Mouse (Mus musculus) spleen, embryonic (tissue): ENCODE data around the gene Emd.

Experiments used
- CTCF ChIA-PET: fragments of 350-600 bp; sonication (Branson Sonifier 250); formaldehyde crosslinking; loops from one replicate; lab custom pipeline; 2022; lab: Charles Lee

The Emd gene

GRCm38 (mm10) chrX:74254153-74254887 lies at the start of gene Emd:
TSS of gene Emd (plus strand) at chrX:74254687.
- CTCF ChIA-PET: no interaction called here

GRCm38 (mm10) chrX:74218496-74218895 lies 36.0 kb upstream of the Emd start:
- CTCF ChIA-PET: no interaction called here

GRCm38 (mm10) chrX:74219449-74219848 lies 35.0 kb upstream of the Emd start:
- CTCF ChIA-PET: no interaction called here

- CTCF ChIA-PET: interaction anchor here (0.5 kb wide), 1 partner anchor 255 kb away, joined by 3 read pairs; no protein-coding TSS in a partner anchor
Observed at GRCm38 (mm10) chrX:74220099-74220498, 34.4 kb upstream of the Emd start.

- CTCF ChIA-PET: no interaction called here
Observed at GRCm38 (mm10) chrX:74230038-74230437, 24.4 kb upstream of the Emd start.

GRCm38 (mm10) chrX:74233196-74233595 lies 21.3 kb upstream of the Emd start:
- CTCF ChIA-PET: no interaction called here

- CTCF ChIA-PET: interaction anchor here (0.5 to 1.1 kb wide), 2 partner anchors 17 to 18 kb away, joined by 3 to 4 read pairs; no protein-coding TSS in a partner anchor
Observed at GRCm38 (mm10) chrX:74240332-74240731, 14.2 kb upstream of the Emd start.

- CTCF ChIA-PET: interaction anchor here (0.6 to 0.7 kb wide), 2 partner anchors 9 to 102 kb away, joined by 3 to 4 read pairs; no protein-coding TSS in a partner anchor
Observed at GRCm38 (mm10) chrX:74243396-74243795, 11.1 kb upstream of the Emd start.

GRCm38 (mm10) chrX:74243807-74244206 lies 10.7 kb upstream of the Emd start:
- CTCF ChIA-PET: interaction anchor here (0.7 kb wide), 1 partner anchor 103 kb away, joined by 4 read pairs; no protein-coding TSS in a partner anchor

GRCm38 (mm10) chrX:74244614-74245083 lies 9.8 kb upstream of the Emd start:
- CTCF ChIA-PET: no interaction called here

GRCm38 (mm10) chrX:74245107-74245506 lies 9.4 kb upstream of the Emd start:
- CTCF ChIA-PET: no interaction called here

- CTCF ChIA-PET: interaction anchor here (0.7 kb wide), 1 partner anchor 25 kb away, joined by 3 read pairs; the partner anchor contains the start of gene Rpl10
Observed at GRCm38 (mm10) chrX:74245687-74246086, 8.8 kb upstream of the Emd start.

- CTCF ChIA-PET: interaction anchor here (0.7 kb wide), 1 partner anchor 24 kb away, joined by 3 read pairs; the partner anchor contains the start of gene Rpl10
Observed at GRCm38 (mm10) chrX:74246213-74246681, 8.2 kb upstream of the Emd start.

GRCm38 (mm10) chrX:74246693-74247092 lies 7.8 kb upstream of the Emd start:
- CTCF ChIA-PET: no interaction called here

- CTCF ChIA-PET: interaction anchor here (0.6 kb wide), 2 partner anchors 162 to 164 kb away, joined by 4 to 8 read pairs; no protein-coding TSS in a partner anchor
Observed at GRCm38 (mm10) chrX:74248651-74249050, 5.8 kb upstream of the Emd start.

GRCm38 (mm10) chrX:74249615-74250014 lies 4.9 kb upstream of the Emd start, which contains the start of gene Flna:
TSS of gene Flna (minus strand) at chrX:74249820.
- CTCF ChIA-PET: interaction anchor here (0.5 kb wide), 1 partner anchor 16 kb away, joined by 3 read pairs; no protein-coding TSS in a partner anchor

- CTCF ChIA-PET: no interaction called here
Observed at GRCm38 (mm10) chrX:74254888-74255565, 540 bp downstream of the Emd start.

GRCm38 (mm10) chrX:74257746-74258145 lies 3.3 kb downstream of the Emd start:
- CTCF ChIA-PET: no interaction called here

GRCm38 (mm10) chrX:74269736-74270061 lies 15.2 kb downstream of the Emd start:
- CTCF ChIA-PET: no interaction called here

GRCm38 (mm10) chrX:74270062-74270901 lies 15.8 kb downstream of the Emd start, which contains the start of gene Rpl10:
TSS of gene Rpl10 (plus strand) at chrX:74270812.
- CTCF ChIA-PET: interaction anchor here (1.1 to 1.3 kb wide), 2 partner anchors 11 to 25 kb away, joined by 3 to 4 read pairs; no protein-coding TSS in a partner anchor
